ENCODE assay signal across 8 mouse cellular contexts in the genomic region with DNA sequence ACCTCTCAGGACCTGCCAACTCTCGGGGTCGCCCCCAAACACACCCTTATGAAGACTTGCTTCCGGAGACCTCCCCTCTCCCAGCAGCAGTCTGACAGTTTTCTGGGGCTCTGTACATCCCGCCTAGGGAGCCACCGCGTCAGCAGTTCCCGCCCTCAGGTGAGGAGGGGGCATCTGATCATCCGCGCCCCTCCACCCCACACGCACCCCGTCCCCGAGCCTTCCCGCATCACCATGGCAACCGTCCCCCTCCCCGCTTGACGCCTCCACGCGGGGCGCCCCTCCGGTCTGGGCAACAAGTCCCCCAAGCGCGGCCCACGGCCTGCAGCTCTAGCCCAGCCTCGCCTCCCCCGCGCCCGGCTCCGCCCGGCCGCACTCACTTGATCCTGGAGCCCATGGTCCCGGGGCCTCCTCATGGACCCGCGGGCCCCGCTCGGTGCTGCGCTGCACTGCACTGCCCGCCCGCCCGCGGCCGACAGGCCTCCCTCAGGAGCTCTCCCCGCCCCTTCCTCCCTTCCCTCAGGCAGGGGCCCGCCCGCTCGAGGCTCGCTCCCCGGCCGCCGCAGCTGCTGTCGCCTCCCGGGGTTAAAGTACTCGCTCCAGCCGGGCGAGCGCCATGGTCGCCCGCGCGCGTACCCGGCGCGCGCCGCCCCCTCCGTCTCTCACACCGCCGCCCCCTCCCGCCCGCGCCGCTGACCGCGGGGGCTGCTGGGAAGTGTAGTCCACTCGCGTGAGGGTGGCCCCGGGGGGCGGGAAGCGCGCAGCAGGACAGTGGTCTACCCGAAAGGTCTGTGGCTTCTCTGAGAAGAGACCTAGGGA. TPM values are rescaled to one million over a fixed set of nuclear protein-coding genes. Genes with fewer than 3 reads are reported as not detected.
DNase-seq lines count a peak whose midpoint lies in the region; ATAC-seq and TF ChIP-seq lines count a peak whose summit lies in the region.

Gene Dennd1a, minus strand, starts transcription at position 658 of the 819 bp plus-strand sequence.

- H3K4me2 ChIP-seq in hindbrain, embryonic 14.5 days (replicated peaks): peak within 1 kb of the TSS; percentile 71

- in situ Hi-C loops in Patski (cut with MboI; ENCODE audit: low pct_unique_long_range_greater_than_20kb): no loop called here

- H3K4me1 ChIP-seq in hindbrain, embryonic 14.5 days (replicated peaks; ENCODE audit: control insufficient read depth, insufficient read depth, low read length): peaks cover 14% of the 10 kb centered on the region

- no peak for TF ChIP-seq CTCF in Patski (IDR thresholded peaks at IDR 0.05)

- H3K9ac ChIP-seq in hindbrain, embryonic 14.5 days: peak within 1 kb of the TSS; percentile 79

- CTCF ChIA-PET in Patski (lab: Charles Lee): no interaction called here

- WGBS in hindbrain, embryonic 14.5 days: under 1% methylated on average over 68 of the region's 81 CpGs

- no peaks in the 10 kb centered on the region for H3K36me3 ChIP-seq in hindbrain, embryonic 14.5 days (replicated peaks; ENCODE audit: control insufficient read depth, insufficient read depth)

- H3K9me3 ChIP-seq in hindbrain, embryonic 14.5 days (ENCODE audit: control insufficient read depth, low read length): no peaks in the 10 kb centered on the region

- H3K4me3 ChIP-seq in hindbrain, embryonic 14.5 days (replicated peaks; ENCODE audit: low read length): peak within 1 kb of the TSS; percentile 69

- no peaks in the 10 kb centered on the region for H3K27me3 ChIP-seq in Patski
- H3K27me3 ChIP-seq in hindbrain, embryonic 14.5 days (ENCODE audit: control insufficient read depth, insufficient read depth, low read length): no peaks in the 10 kb centered on the region

- ATAC-seq in Patski: peak; percentile 89
- ATAC-seq in hindbrain, embryonic 14.5 days (ENCODE audit: low FRiP score): peak; percentile 95

- DNase-seq in Patski (ENCODE audit: low read depth, low spot score): no peak
- peak; percentile 85 to 91 for DNase-seq in cerebellum, postnatal 14 days
- peak; percentile 70 to 76 for DNase-seq in frontal cortex, postnatal 25 days (ENCODE audit: low spot score in 2 of 2)
- peak; percentile 86 for DNase-seq in hindbrain, embryonic 14.5 days (ENCODE audit: low spot score)
- DNase-seq in layer of hippocampus, postnatal 36 days: peak; percentile 85 to 87
- peak; percentile 90 for DNase-seq in lung, postnatal 36 days
- DNase-seq in retina, postnatal 1 day: peak; percentile 95
- DNase-seq in urinary bladder, adult 18-20 months (ENCODE audit: low spot score in 2 of 2): peak; percentile 76 to 87

- POLR2A ChIA-PET in Patski (lab: Charles Lee): interaction anchor here (0.6 to 1.1 kb wide), 2 partner anchors 100 to 128 kb away, joined by 3 read pairs; no protein-coding TSS in a partner anchor

- H3K27ac ChIP-seq in hindbrain, embryonic 14.5 days: peak within 1 kb of the TSS; percentile 85

RNA-seq across cellular contexts. Expression of gene Dennd1a, which starts in this region (rescaled TPM):
- 30.3 TPM for polyA plus RNA-seq in Patski (2021)
- 16.7 TPM in 2 replicates for polyA plus RNA-seq in hindbrain, embryonic 14.5 days (2014; fragmentation: Nextera tagmentation; extraction: Ambion mirVana)
- 10 to 100 TPM; 71.8 to 85.8 TPM for total RNA-seq in layer of hippocampus, postnatal 36 days (2021)
